Mouse (Mus musculus) lung, adult 2 months (tissue): ENCODE data around the gene AW011738.

ENCODE experiments used
- CTCF ChIP-seq: fragments of 200-500 bp; IDR thresholded peaks from 2 replicates; pipeline ENCODE4 v1.5.1; 2011; ENCODE audit warnings: mild to moderate bottlenecking, low read length, control low read depth; ENCODE audit not compliant: insufficient read depth
- POLR2A ChIP-seq: fragments of 200-500 bp; IDR thresholded peaks from 2 replicates; pipeline ENCODE4 v1.6.1; 2011; ENCODE audit warnings: low read depth, mild to moderate bottlenecking, control low read depth, low read length, borderline replicate concordance; ENCODE audit errors: extremely low read depth

GRCm38 (mm10) chr4:156249567-156249966 lies 46.5 kb downstream of the AW011738 start:
- TF ChIP-seq CTCF (no peak), POLR2A (no peak)
